Mouse (Mus musculus) CH12.LX (cell line): ENCODE results near the gene Myt1l. TPM values are rescaled to one million over a fixed set of nuclear protein-coding genes. Genes with fewer than 3 reads are reported as not detected.

Experiments
- DNase-seq: peaks from one replicate; pipeline ENCODE4 v3.0.0-alpha.2; 2013; ENCODE audit errors: extremely low read depth
- H3K27ac ChIP-seq: 2 replicates; pipeline ENCODE4 v1.5.1; 2012; ENCODE audit warnings: low read depth, mild to moderate bottlenecking, control low read depth, moderate library complexity; ENCODE audit not compliant: insufficient read depth
- H3K27me3 ChIP-seq: replicated peaks from 2 replicates; pipeline ENCODE3; 2012; ENCODE audit warnings: inconsistent platforms
- H3K36me3 ChIP-seq, 2 experiments: replicated peaks in 1 of 2; 2 replicates each; pipeline versions ENCODE3 to v1.6.1; 2012; ENCODE audit warnings: inconsistent platforms in 1 of 2, low read length in 1 of 2, mild to moderate bottlenecking in 1 of 2, mixed read lengths in 1 of 2, moderate library complexity in 1 of 2; ENCODE audit not compliant: control insufficient read depth in 1 of 2, insufficient read depth in 1 of 2
- H3K4me1 ChIP-seq, 2 experiments: 2 replicates each; pipeline ENCODE4 v1.6.1; 2012; ENCODE audit warnings: inconsistent platforms in 1 of 2, moderate library complexity in 1 of 2; ENCODE audit not compliant: insufficient read depth in 2 of 2, control insufficient read depth in 1 of 2
- H3K4me2 ChIP-seq: 2 replicates; pipeline ENCODE4 v1.6.1; 2012; ENCODE audit warnings: low read depth, mild to moderate bottlenecking, control low read depth; ENCODE audit not compliant: poor library complexity, insufficient read depth, severe bottlenecking
- H3K4me3 ChIP-seq, 3 experiments: fragments of 150-350 bp in 1 of 3; sonication (generic) in 1 of 3; replicated peaks in 1 of 3; 2 replicates each; pipeline versions ENCODE3 to v1.5.1; 2011 to 2012; ENCODE audit warnings: low read depth in 2 of 3, low read length in 2 of 3, mild to moderate bottlenecking in 2 of 3, moderate library complexity in 2 of 3, control low read depth in 1 of 3, improper control_type of control experiment in 1 of 3, inconsistent platforms in 1 of 3, mixed read lengths in 1 of 3; ENCODE audit not compliant: poor library complexity in 1 of 3
- H3K79me2 ChIP-seq: replicated peaks from 2 replicates; pipeline ENCODE4 v1.6.1; 2012; ENCODE audit warnings: mild to moderate bottlenecking, moderate library complexity; ENCODE audit not compliant: control insufficient read depth, poor library complexity, insufficient read depth, severe bottlenecking; ENCODE audit errors: extremely low read depth
- H3K9ac ChIP-seq: 2 replicates; pipeline ENCODE4 v1.6.1; 2012; ENCODE audit warnings: low read depth, mild to moderate bottlenecking, control low read depth, moderate library complexity; ENCODE audit not compliant: insufficient read depth
- H3K9me3 ChIP-seq: replicated peaks from 2 replicates; pipeline ENCODE3; 2012; ENCODE audit warnings: low read length, inconsistent platforms, mixed read lengths
- BHLHE40 ChIP-seq: IDR thresholded peaks from 2 replicates; pipeline ENCODE4 v1.6.1; 2011; ENCODE audit warnings: mild to moderate bottlenecking, low read depth, low read length, improper control_type of control experiment
- CHD1 ChIP-seq: IDR thresholded peaks from 2 replicates; pipeline ENCODE4 v1.6.1; 2012; ENCODE audit warnings: low read depth, low read length, improper control_type of control experiment, inconsistent platforms
- E2F4 ChIP-seq: IDR thresholded peaks from 2 replicates; pipeline ENCODE4 v1.6.1; 2011; ENCODE audit warnings: low read depth, low read length, improper control_type of control experiment; ENCODE audit not compliant: insufficient replicate concordance
- ELF1 ChIP-seq: IDR thresholded peaks from 2 replicates; pipeline ENCODE4 v1.6.1; 2014; ENCODE audit warnings: low read depth, mild to moderate bottlenecking, inconsistent platforms, low read length, improper control_type of control experiment
- EP300 ChIP-seq: IDR thresholded peaks from 2 replicates; pipeline ENCODE4 v1.6.1; 2011; ENCODE audit warnings: low read length, improper control_type of control experiment
- ETS1 ChIP-seq: conservative IDR thresholded peaks from 2 replicates; pipeline ENCODE4 v1.6.1; 2012; ENCODE audit warnings: low read depth, mild to moderate bottlenecking, inconsistent platforms, low read length, improper control_type of control experiment, moderate library complexity
- HCFC1 ChIP-seq: IDR thresholded peaks from 2 replicates; pipeline ENCODE4 v1.6.1; 2012; ENCODE audit warnings: low read depth, mild to moderate bottlenecking, inconsistent platforms, low read length, improper control_type of control experiment
- IRF4 ChIP-seq: IDR thresholded peaks from 2 replicates; pipeline ENCODE4 v1.6.1; 2014; ENCODE audit warnings: low read depth, mild to moderate bottlenecking, inconsistent platforms, low read length, improper control_type of control experiment
- JUN ChIP-seq: IDR thresholded peaks from 2 replicates; pipeline ENCODE4 v1.6.1; 2011; ENCODE audit warnings: low read depth, mild to moderate bottlenecking, low read length, improper control_type of control experiment, moderate library complexity; ENCODE audit not compliant: insufficient read depth
- MAFK ChIP-seq: IDR thresholded peaks from 2 replicates; pipeline ENCODE4 v1.6.1; 2011; ENCODE audit warnings: low read length, improper control_type of control experiment; ENCODE audit not compliant: insufficient replicate concordance
- MAX ChIP-seq: IDR thresholded peaks from 2 replicates; pipeline ENCODE4 v1.6.1; 2011; ENCODE audit warnings: low read length, improper control_type of control experiment
- MAZ ChIP-seq: IDR thresholded peaks from 2 replicates; pipeline ENCODE4 v1.6.1; 2012; ENCODE audit warnings: low read depth, mild to moderate bottlenecking, inconsistent platforms, low read length, improper control_type of control experiment, moderate library complexity
- MXI1 ChIP-seq: IDR thresholded peaks from 2 replicates; pipeline ENCODE4 v1.6.1; 2011; ENCODE audit warnings: mild to moderate bottlenecking, low read depth, low read length, improper control_type of control experiment
- POLR2A ChIP-seq: IDR thresholded peaks from 2 replicates; pipeline ENCODE4 v1.6.1; 2011; ENCODE audit warnings: low read depth, mild to moderate bottlenecking, improper control_type of control experiment, low read length
- RAD21 ChIP-seq: IDR thresholded peaks from 2 replicates; pipeline ENCODE4 v1.6.1; 2011; ENCODE audit warnings: low read depth, mild to moderate bottlenecking, low read length, improper control_type of control experiment, moderate library complexity
- RCOR1 ChIP-seq: conservative IDR thresholded peaks from 2 replicates; pipeline ENCODE4 v1.6.1; 2012; ENCODE audit warnings: low read depth, mild to moderate bottlenecking, inconsistent platforms, low read length, improper control_type of control experiment
- TCF12 ChIP-seq: IDR thresholded peaks from 2 replicates; pipeline ENCODE4 v1.6.1; 2014; ENCODE audit warnings: low read depth, mild to moderate bottlenecking, inconsistent platforms, low read length, improper control_type of control experiment
- UBTF ChIP-seq: IDR thresholded peaks from 2 replicates; pipeline ENCODE4 v1.6.1; 2012; ENCODE audit warnings: low read depth, mild to moderate bottlenecking, inconsistent platforms, low read length, improper control_type of control experiment, moderate library complexity
- USF1 ChIP-seq: IDR thresholded peaks from 2 replicates; pipeline ENCODE4 v1.6.1; 2014; ENCODE audit warnings: low read depth, mild to moderate bottlenecking, inconsistent platforms, low read length, improper control_type of control experiment
- USF2 ChIP-seq: conservative IDR thresholded peaks from 2 replicates; pipeline ENCODE4 v1.6.1; 2011; ENCODE audit warnings: low read depth, low read length, improper control_type of control experiment
- dilution Hi-C: fragments of 300-500 bp; cut with MboI; formaldehyde crosslinking; loops from 2 replicates; pipeline ENCODE4 v1.14.3; 2020; ENCODE audit warnings: low sequenced_read_pairs; ENCODE audit not compliant: extremely low pct_unique_long_range_greater_than_20kb, extremely low pct_ligation_motif_present
- in situ Hi-C: fragments of 300-500 bp; cut with MboI; formaldehyde crosslinking; loops from 3 replicates; pipeline ENCODE4 v1.14.3; 2019; ENCODE audit warnings: low sequenced_read_pairs, low pct_ligation_motif_present, low pct_unique_long_range_greater_than_20kb, mixed read lengths
- polyA plus RNA-seq: library from polyadenylated mRNA; unstranded; fragments of >175 nt; gene quantifications from 2 replicates; pipeline ENCODE4 v1.2.1, GENCODE M21; 2012; ENCODE audit warnings: low read depth; ENCODE audit not compliant: insufficient read length
- total RNA-seq, 2 experiments: library from RNA; depleted of rRNA; stranded (reverse); fragments of 300-350 nt in 1 of 2; fragments of >200 nt in 1 of 2; gene quantifications; 2 replicates each; pipeline ENCODE4 v1.2.3; 2012 to 2014

Gene Myt1l
- total and polyA plus RNA-seq, 3 experiments: 0.31 to 1.1 TPM; not detected in 1

DNA sequence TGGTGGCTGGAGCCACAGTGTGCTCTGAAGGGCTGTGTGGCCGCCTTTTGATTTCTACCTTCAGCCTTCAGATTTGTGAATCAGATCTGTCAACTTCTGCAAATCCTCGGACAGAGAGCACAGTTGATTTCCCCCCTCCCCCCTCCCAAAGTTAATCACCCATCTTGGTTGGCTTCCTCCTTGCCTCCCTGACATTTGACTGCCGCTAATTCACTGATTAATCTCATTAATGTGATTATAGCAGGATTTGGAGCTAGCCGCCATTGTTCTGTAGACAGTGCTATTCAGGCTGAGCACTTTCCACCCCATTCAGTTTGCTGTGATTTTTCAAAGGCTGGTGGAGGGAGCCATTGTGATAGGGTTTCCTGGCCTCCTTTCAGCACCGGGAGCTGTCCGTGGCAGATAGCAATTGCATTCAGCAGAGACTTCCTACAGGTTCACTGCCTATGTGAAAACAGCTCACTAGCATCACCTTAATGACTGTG lies 2.1 kb downstream of the Myt1l start:
- Histone ChIP-seq H3K36me3 (no peaks in the 10 kb centered on the region), H3K27me3 (no peaks in the 10 kb centered on the region), H3K4me1 (no peaks in the 10 kb centered on the region), H3K9me3 (no peaks in the 10 kb centered on the region), H3K4me3 (no peak overlapping the region), H3K79me2 (no peaks in the 10 kb centered on the region), H3K4me2 (no peak overlapping the region), H3K27ac (no peak overlapping the region), H3K9ac (no peak overlapping the region)
- dilution Hi-C loops (no loop called here), in situ Hi-C loops (no loop called here)
- DNase-seq: peak; percentile 18
- TF ChIP-seq JUN: no peak
- TF ChIP-seq UBTF: no peak
- no peak for TF ChIP-seq USF2
- no peak for TF ChIP-seq BHLHE40
- no peak for TF ChIP-seq MAX
- TF ChIP-seq POLR2A: no peak
- no peak for TF ChIP-seq MAFK
- TF ChIP-seq TCF12: no peak
- TF ChIP-seq ELF1: no peak
- TF ChIP-seq EP300: no peak
- TF ChIP-seq MXI1: no peak
- no peak for TF ChIP-seq CHD1
- no peak for TF ChIP-seq IRF4
- TF ChIP-seq HCFC1: no peak
- no peak for TF ChIP-seq RCOR1
- no peak for TF ChIP-seq E2F4
- TF ChIP-seq RAD21: no peak

DNA sequence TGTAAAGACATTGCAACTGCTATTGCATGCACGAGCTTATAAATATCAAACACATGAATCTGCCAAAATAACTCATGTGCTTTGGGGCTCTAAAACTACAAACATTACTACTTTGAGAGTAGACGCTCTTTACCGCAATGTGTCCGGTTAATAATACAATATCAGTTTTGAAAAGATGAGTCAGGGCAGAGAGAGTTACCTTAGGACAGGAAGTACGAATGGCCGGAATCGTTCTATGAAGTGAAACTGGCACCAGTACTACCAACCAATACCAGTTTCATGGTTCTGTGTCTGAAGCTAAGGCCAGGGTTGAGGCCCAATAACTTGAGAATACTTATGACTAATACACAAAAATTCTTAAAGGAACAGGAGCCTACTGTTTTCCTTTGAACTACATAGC lies 2.6 kb downstream of the Myt1l start:
- in situ Hi-C loops (no loop called here), dilution Hi-C loops (no loop called here)
- Histone ChIP-seq H3K4me2 (no peak overlapping the region), H3K79me2 (no peaks in the 10 kb centered on the region), H3K27ac (no peak overlapping the region), H3K36me3 (no peaks in the 10 kb centered on the region), H3K4me1 (no peaks in the 10 kb centered on the region), H3K27me3 (no peaks in the 10 kb centered on the region), H3K4me3 (no peak overlapping the region), H3K9me3 (no peaks in the 10 kb centered on the region), H3K9ac (no peak overlapping the region)
- TF ChIP-seq USF1 (no peak), MAZ (no peak), ETS1 (no peak)
- no peak for DNase-seq
